Mouse (Mus musculus): Measurements from ENCODE around the gene Ccdc183. TPM values are rescaled to one million over a fixed set of nuclear protein-coding genes. Genes with fewer than 3 reads are reported as not detected.
A peak's percentile ranks its signal among the peaks of the same experiment; 100 is the strongest.

The Ccdc183 gene
- polyA plus RNA-seq, 1 experiment from 2014 or later: 0.11 TPM

GRCm38 (mm10) chr2:25581294-25581864 is 36.1 kb downstream of the Ccdc183 start, which contains the start of gene Ajm1:
TSS of gene Ajm1 (minus strand) at chr2:25581757.
- Histone ChIP-seq H3K4me3 (peak within 1 kb of the TSS; percentile 51), H3K27me3 (replicated peaks; ENCODE audit: low read depth, poor library complexity, severe bottlenecking) (peaks cover 51% of the 10 kb centered on the region), H3K4me1 (peaks cover 57% of the 10 kb centered on the region), H3K9me3 (no peaks in the 10 kb centered on the region), H3K36me3 (replicated peaks) (peaks cover 37% of the 10 kb centered on the region), H3K27ac (replicated peaks) (no peak within 1 kb of the TSS; the same call in 1 of the 2 replicates)
- WGBS: 7% methylated on average over 19 of the region's 19 CpGs
- DNase-seq (ENCODE audit: low spot score): peak; percentile 74

GRCm38 (mm10) chr2:25580621-25581101 is 36.8 kb downstream of the Ccdc183 start:
- Histone ChIP-seq H3K4me1 (peaks cover 64% of the 10 kb centered on the region), H3K4me3 (peak overlapping the region; percentile 11; the same call in 1 of the 2 replicates), H3K27ac (replicated peaks) (no peak overlapping the region), H3K36me3 (replicated peaks) (peaks cover 30% of the 10 kb centered on the region), H3K27me3 (replicated peaks; ENCODE audit: low read depth, poor library complexity, severe bottlenecking) (peaks cover 58% of the 10 kb centered on the region), H3K9me3 (no peaks in the 10 kb centered on the region)
- DNase-seq (ENCODE audit: low spot score): no peak
- 53% methylated on average over 6 of the region's 6 CpGs for WGBS

- Histone ChIP-seq H3K4me3 (peak overlapping the region; percentile 51), H3K27me3 (replicated peaks; ENCODE audit: low read depth, poor library complexity, severe bottlenecking) (peaks cover 62% of the 10 kb centered on the region), H3K36me3 (replicated peaks) (peaks cover 22% of the 10 kb centered on the region), H3K27ac (replicated peaks) (no peak overlapping the region), H3K9me3 (no peaks in the 10 kb centered on the region), H3K4me1 (peaks cover 70% of the 10 kb centered on the region)
- DNase-seq (ENCODE audit: low spot score): peak; percentile 51
- 7% methylated on average over 27 of the region's 27 CpGs for WGBS
These were observed 37.6 kb downstream of the Ccdc183 start for GRCm38 (mm10) chr2:25579737-25580460.

GRCm38 (mm10) chr2:25578796-25579736 is 38.4 kb downstream of the Ccdc183 start:
- Histone ChIP-seq H3K4me1 (peaks cover 74% of the 10 kb centered on the region), H3K27me3 (replicated peaks; ENCODE audit: low read depth, poor library complexity, severe bottlenecking) (peaks cover 62% of the 10 kb centered on the region), H3K27ac (replicated peaks) (no peak overlapping the region; the same call in 1 of the 2 replicates), H3K9me3 (no peaks in the 10 kb centered on the region), H3K36me3 (replicated peaks) (peaks cover 14% of the 10 kb centered on the region), H3K4me3 (peak overlapping the region; percentile 51)
- WGBS: 4% methylated on average over 77 of the region's 77 CpGs
- peak; percentile 50 for DNase-seq (ENCODE audit: low spot score)

GRCm38 (mm10) chr2:25577951-25578795 is 39.3 kb downstream of the Ccdc183 start:
- peaks cover 62% of the 10 kb centered on the region for H3K27me3 ChIP-seq (replicated peaks; ENCODE audit: low read depth, poor library complexity, severe bottlenecking)
- H3K4me1 ChIP-seq: peaks cover 82% of the 10 kb centered on the region
- H3K36me3 ChIP-seq (replicated peaks): peaks cover 8% of the 10 kb centered on the region
- no peaks in the 10 kb centered on the region for H3K9me3 ChIP-seq
- H3K27ac ChIP-seq (replicated peaks): peak overlapping the region; percentile 44
- WGBS: 5% methylated on average over 75 of the region's 75 CpGs
- peak overlapping the region; percentile 51 for H3K4me3 ChIP-seq
- DNase-seq (ENCODE audit: low spot score): peak; percentile 70

GRCm38 (mm10) chr2:25576965-25577891 is 40.2 kb downstream of the Ccdc183 start:
- no peak for DNase-seq (ENCODE audit: low spot score)

GRCm38 (mm10) chr2:25576028-25576850 is 41.2 kb downstream of the Ccdc183 start:
- Histone ChIP-seq H3K4me1 (peaks cover 69% of the 10 kb centered on the region), H3K4me3 (peak overlapping the region; percentile 71), H3K27me3 (replicated peaks; ENCODE audit: low read depth, poor library complexity, severe bottlenecking) (peaks cover 60% of the 10 kb centered on the region), H3K9me3 (no peaks in the 10 kb centered on the region), H3K36me3 (replicated peaks) (peaks cover 21% of the 10 kb centered on the region), H3K27ac (replicated peaks) (0 out of 2 replicates have a peak overlapping the region, but pooled peaks have one; percentile 92)
- 71% methylated on average over 16 of the region's 16 CpGs for WGBS
- DNase-seq (ENCODE audit: low spot score): no peak

More at GRCm38 (mm10) chr2:25576965-25577891, 40.2 kb downstream of the Ccdc183 start:
- Histone ChIP-seq H3K4me3 (peak overlapping the region; percentile 51), H3K27ac (replicated peaks) (peak overlapping the region; percentile 44; the same call in 1 of the 2 replicates), H3K27me3 (replicated peaks; ENCODE audit: low read depth, poor library complexity, severe bottlenecking) (peaks cover 62% of the 10 kb centered on the region), H3K9me3 (no peaks in the 10 kb centered on the region), H3K4me1 (peaks cover 77% of the 10 kb centered on the region), H3K36me3 (replicated peaks) (peaks cover 12% of the 10 kb centered on the region)
- 12% methylated on average over 92 of the region's 92 CpGs for WGBS

GRCm38 (mm10) chr2:25575432-25576027 is 41.9 kb downstream of the Ccdc183 start:
- Histone ChIP-seq H3K9me3 (no peaks in the 10 kb centered on the region), H3K4me3 (peak overlapping the region; percentile 71), H3K27me3 (replicated peaks; ENCODE audit: low read depth, poor library complexity, severe bottlenecking) (peaks cover 53% of the 10 kb centered on the region), H3K4me1 (peaks cover 65% of the 10 kb centered on the region), H3K27ac (replicated peaks) (peak overlapping the region; percentile 92), H3K36me3 (replicated peaks) (peaks cover 28% of the 10 kb centered on the region)
- WGBS: 16% methylated on average over 21 of the region's 21 CpGs
- DNase-seq (ENCODE audit: low spot score): peak; percentile 68

- DNase-seq (ENCODE audit: low spot score): peak; percentile 97
- H3K27me3 ChIP-seq (replicated peaks; ENCODE audit: low read depth, poor library complexity, severe bottlenecking): peaks cover 46% of the 10 kb centered on the region
- H3K9me3 ChIP-seq: no peaks in the 10 kb centered on the region
- peaks cover 63% of the 10 kb centered on the region for H3K4me1 ChIP-seq
- peak within 1 kb of the TSS; percentile 71 for H3K4me3 ChIP-seq
- H3K36me3 ChIP-seq (replicated peaks): peaks cover 35% of the 10 kb centered on the region
- peak within 1 kb of the TSS; percentile 92 for H3K27ac ChIP-seq (replicated peaks)
- WGBS: under 1% methylated on average over 45 of the region's 45 CpGs
These were observed 42.7 kb downstream of the Ccdc183 start, which contains the start of the genes Mamdc4 and Phpt1 for GRCm38 (mm10) chr2:25574579-25575431. TSS of gene Mamdc4 (minus strand) at chr2:25574845. TSS of gene Phpt1 (minus strand) at chr2:25575224.

All from embryonic facial prominence, embryonic 10.5 days (tissue).